In genomic region chr16:74410125-74410524, GRCm38 (mm10) we compare ENCODE assay signal across 9 mouse cellular contexts. TPM values are rescaled to one million over a fixed set of nuclear protein-coding genes. Genes with fewer than 3 reads are reported as not detected.
DNase-seq lines count a peak whose midpoint lies in the region; ATAC-seq and TF ChIP-seq lines count a peak whose summit lies in the region.
"Had no signal": no experiment of that assay in that cellular context is flagged by ENCODE, and none has a peak within 500 bp of the region (broad histone marks: within the 10 kb centered on the region; RNA-seq: fewer than 3 reads in every experiment).

No protein-coding gene starts in this region.

- no peak for TF ChIP-seq CTCF in cerebellum, adult 2 months (IDR thresholded peaks at IDR 0.05; ENCODE audit: borderline replicate concordance, insufficient read depth, low read depth, low read length)

- no peaks in the 10 kb centered on the region for H3K9me3 ChIP-seq in lung, embryonic 15.5 days
- H3K9me3 ChIP-seq in limb, embryonic 14.5 days (ENCODE audit: control insufficient read depth, low read length), result no peaks in the 10 kb centered on the region
- H3K9me3 ChIP-seq in neural tube, embryonic 15.5 days (replicated peaks), result no peaks in the 10 kb centered on the region

- no peaks in the 10 kb centered on the region for H3K36me3 ChIP-seq in lung, embryonic 15.5 days
- H3K36me3 ChIP-seq in limb, embryonic 14.5 days (ENCODE audit: control insufficient read depth, insufficient read depth, low read length), result no peaks in the 10 kb centered on the region; the same call in 1 of the 2 replicates
- H3K36me3 ChIP-seq in neural tube, embryonic 15.5 days, result no peaks in the 10 kb centered on the region

- peak overlapping the region; percentile 44; the same call in 1 of the 2 replicates for H3K9ac ChIP-seq in lung, embryonic 15.5 days
- peak overlapping the region; percentile 67 for H3K9ac ChIP-seq in limb, embryonic 14.5 days (ENCODE audit: low read depth, low read length, severe bottlenecking)
- H3K9ac ChIP-seq in neural tube, embryonic 15.5 days (replicated peaks), result peak overlapping the region; percentile 84

- TF ChIP-seq POLR2A in cerebellum, adult 2 months (IDR thresholded peaks at IDR 0.05; ENCODE audit: borderline replicate concordance, insufficient read depth, low read length), result no peak
- TF ChIP-seq POLR2A in limb, embryonic 14.5 days (IDR thresholded peaks at IDR 0.05; ENCODE audit: borderline replicate concordance, extremely low read depth, insufficient read depth, insufficient read length), result no peak

- H3K4me2 ChIP-seq in lung, embryonic 15.5 days, result peak overlapping the region; percentile 81
- peak overlapping the region; percentile 80 for H3K4me2 ChIP-seq in limb, embryonic 14.5 days (replicated peaks; ENCODE audit: low read depth, low read length, severe bottlenecking)
- H3K4me2 ChIP-seq in neural tube, embryonic 15.5 days, result peak overlapping the region; percentile 79

- no peaks in the 10 kb centered on the region for H3K27me3 ChIP-seq in cerebellum, adult 2 months (ENCODE audit: control insufficient read depth, insufficient read depth, low read length)
- H3K27me3 ChIP-seq in lung, embryonic 15.5 days, result no peaks in the 10 kb centered on the region
- no peaks in the 10 kb centered on the region for H3K27me3 ChIP-seq in limb, embryonic 14.5 days (ENCODE audit: control insufficient read depth, insufficient read depth, low read length)
- H3K27me3 ChIP-seq in neural tube, embryonic 15.5 days (replicated peaks), result no peaks in the 10 kb centered on the region

- peak; percentile 13 to 15 for DNase-seq in cerebellum, adult 2 months
- DNase-seq in cerebellum, adult 8-10 months, result no peak
- DNase-seq in lung, postnatal 25 days (ENCODE audit: low spot score), result no peak
- DNase-seq in limb, embryonic 14.5 days (ENCODE audit: low spot score), result no peak
- DNase-seq in ovary, postnatal 10 days (ENCODE audit: low spot score), result no peak

- no peak overlapping the region for H3K27ac ChIP-seq in cerebellum, adult 2 months (ENCODE audit: insufficient read depth, low read length)
- 0 out of 2 replicates have a peak overlapping the region, but pooled peaks have one; percentile 37 for H3K27ac ChIP-seq in lung, embryonic 15.5 days
- no peak overlapping the region for H3K27ac ChIP-seq in limb, embryonic 14.5 days (replicated peaks; ENCODE audit: low read depth, low read length)
- peak overlapping the region; percentile 93 for H3K27ac ChIP-seq in neural tube, embryonic 15.5 days (replicated peaks)

- H3K4me1 ChIP-seq in cerebellum, adult 2 months (ENCODE audit: control insufficient read depth, insufficient read depth, low read length), result no peaks in the 10 kb centered on the region
- 0 out of 2 replicates have a peak, but pooled peaks cover 3% of the 10 kb centered on the region for H3K4me1 ChIP-seq in lung, embryonic 15.5 days
- 0 out of 2 replicates have a peak, but pooled peaks cover 2% of the 10 kb centered on the region for H3K4me1 ChIP-seq in limb, embryonic 14.5 days (ENCODE audit: control insufficient read depth, insufficient read depth, low read length)
- peaks cover 9% of the 10 kb centered on the region; the same call in 1 of the 2 replicates for H3K4me1 ChIP-seq in neural tube, embryonic 15.5 days

- WGBS in cerebellum, adult 2 months, result 54% methylated on average over 6 of the region's 6 CpGs
- WGBS in lung, embryonic 15.5 days, result 8% methylated on average over 6 of the region's 6 CpGs
- 12% methylated on average over 6 of the region's 6 CpGs for WGBS in limb, embryonic 14.5 days
- 11% methylated on average over 6 of the region's 6 CpGs for WGBS in neural tube, embryonic 15.5 days

- ATAC-seq in lung, embryonic 15.5 days (ENCODE audit: borderline replicate concordance, extremely low read depth, low FRiP score, low TSS enrichment), result no peak
- ATAC-seq in limb, embryonic 14.5 days (ENCODE audit: low FRiP score, low read depth), result no peak
- 0 out of 2 replicates have a peak, but pooled peaks have one; percentile 33 for ATAC-seq in neural tube, embryonic 15.5 days (ENCODE audit: low FRiP score)
- no peak for ATAC-seq in erythroid progenitor cell, adult 5-6 weeks (replicated peaks; ENCODE audit: low FRiP score, poor library complexity, severe bottlenecking)

- H3K4me3 ChIP-seq in cerebellum, adult 2 months (replicated peaks; ENCODE audit: insufficient read depth, low read depth, low read length), result no peak overlapping the region
- H3K4me3 ChIP-seq in lung, embryonic 15.5 days, result peak overlapping the region; percentile 53
- H3K4me3 ChIP-seq in limb, embryonic 14.5 days (replicated peaks; ENCODE audit: low read length), result peak overlapping the region; percentile 71
- peak overlapping the region; percentile 81 for H3K4me3 ChIP-seq in neural tube, embryonic 15.5 days (replicated peaks)

RNA-seq across cellular contexts. Expression of gene Robo2, which starts 1.5 kb away (rescaled TPM):
- polyA plus RNA-seq in cerebellum, adult 2 months (2012; rRNA removed), result 18.7 and 20.1 TPM in 2 replicates
- polyA plus RNA-seq in lung, embryonic 15.5 days (2015; fragmentation: Nextera tagmentation; extraction: Ambion mirVana), result 38.7 and 38.8 TPM in 2 replicates
- 46.5 and 52.6 TPM in 2 replicates for polyA plus RNA-seq in limb, embryonic 14.5 days (2012; rRNA removed)
- polyA plus RNA-seq in limb, embryonic 14.5 days (2014; fragmentation: Nextera tagmentation; extraction: Ambion mirVana), result 68.8 and 83.3 TPM in 2 replicates
- polyA plus RNA-seq in neural tube, embryonic 15.5 days (2015; fragmentation: Nextera tagmentation; extraction: Ambion mirVana), result 75.5 and 87.3 TPM in 2 replicates
- total RNA-seq in erythroid progenitor cell, adult 5-6 weeks (2015; ENCODE audit: low replicate concordance), result not detected in 2 replicates
- total RNA-seq in erythroid progenitor cell, adult 5-6 weeks (2017; ENCODE audit: low replicate concordance), result not detected in 2 replicates
- total RNA-seq: neutrophil, adult 5-6 weeks had no signal

Comparison
In these comparisons a context has a peak if more than half of its experiments do, and no peak if none do; other contexts are left out.
1. DNase-seq: peak in cerebellum, adult 2 months (2 of 2); none in cerebellum, adult 8-10 months (single experiment), lung, postnatal 25 days (single experiment), limb, embryonic 14.5 days (single experiment) and ovary, postnatal 10 days (single experiment).
2. H3K27ac ChIP-seq: peak in lung, embryonic 15.5 days (single experiment) and neural tube, embryonic 15.5 days (single experiment); none in cerebellum, adult 2 months (single experiment) and limb, embryonic 14.5 days (single experiment).
3. Peak in every context shown above with its lines, with median percentiles within 50 percentile points of each other: H3K4me2 ChIP-seq and H3K9ac ChIP-seq.